Mouse (Mus musculus): Measurements from ENCODE around the gene Naa20.

GRCm38 (mm10) chr2:145936975-145937374 lies 35.1 kb downstream of the Naa20 start:
- TF ChIP-seq POLR2A (IDR thresholded peaks at IDR 0.05; ENCODE audit: insufficient read depth, low read depth, low read length): peak; percentile 50; the same call in 1 of the 2 replicates
- TF ChIP-seq CTCF (IDR thresholded peaks at IDR 0.05): no peak
- TF ChIP-seq EP300 (IDR thresholded peaks at IDR 0.05; ENCODE audit: insufficient read depth, low read depth, low read length): peak; percentile 82; the same call in 1 of the 2 replicates

Measured in heart, adult 2 months (tissue).